Mouse (Mus musculus): Measurements from ENCODE around the gene Zfp82.

- peak; percentile 67 for TF ChIP-seq USF1 (IDR thresholded peaks at IDR 0.05; ENCODE audit: low read depth)
- no peak for TF ChIP-seq CTCF (IDR thresholded peaks at IDR 0.05; ENCODE audit: control insufficient read depth, insufficient read depth, insufficient read length)
Measured at GRCm38 (mm10) chr7:30086524-30086923, 13.8 kb upstream of the Zfp82 start.

Data from C2C12 (cell line).